ENCODE assay signal across 8 mouse cellular contexts in genomic region chr6:116651437-116652118, GRCm38 (mm10). TPM values are rescaled to one million over a fixed set of nuclear protein-coding genes. Genes with fewer than 3 reads are reported as not detected.
DNase-seq lines count a peak whose midpoint lies in the region; ATAC-seq lines count a peak whose summit lies in the region.

No protein-coding gene starts in this region.

- 79% methylated on average over 20 of the region's 20 CpGs for WGBS in embryonic facial prominence, embryonic 10.5 days
- WGBS in liver, embryonic 15.5 days (ENCODE audit: insufficient replicate concordance): 33% methylated on average over 20 of the region's 20 CpGs

- H3K27me3 ChIP-seq in embryonic facial prominence, embryonic 10.5 days (replicated peaks; ENCODE audit: low read depth, poor library complexity, severe bottlenecking): no peaks in the 10 kb centered on the region
- no peaks in the 10 kb centered on the region for H3K27me3 ChIP-seq in liver, embryonic 15.5 days

- H3K4me3 ChIP-seq in embryonic facial prominence, embryonic 10.5 days: peak overlapping the region; percentile 32
- H3K4me3 ChIP-seq in liver, embryonic 15.5 days (replicated peaks): peak overlapping the region; percentile 40

- H3K9me3 ChIP-seq in embryonic facial prominence, embryonic 10.5 days: no peaks in the 10 kb centered on the region; the same call in 1 of the 2 replicates
- H3K9me3 ChIP-seq in liver, embryonic 15.5 days (replicated peaks): no peaks in the 10 kb centered on the region

- no peak overlapping the region; the same call in none of the 2 replicates for H3K27ac ChIP-seq in embryonic facial prominence, embryonic 10.5 days (replicated peaks)
- 0 out of 2 replicates have a peak overlapping the region, but pooled peaks have one; percentile 9 for H3K27ac ChIP-seq in liver, embryonic 15.5 days (replicated peaks)

- peaks cover 28% of the 10 kb centered on the region for H3K4me1 ChIP-seq in embryonic facial prominence, embryonic 10.5 days
- peaks cover 12% of the 10 kb centered on the region for H3K4me1 ChIP-seq in liver, embryonic 15.5 days (replicated peaks)

- ATAC-seq in hematopoietic stem cell, adult 5-6 weeks (replicated peaks in 1 of 2; ENCODE audit: insufficient read depth in 1 of 2, low FRiP score in 2 of 2, low TSS enrichment in 1 of 2, low read depth in 1 of 2, poor library complexity in 2 of 2, severe bottlenecking in 2 of 2): peak; percentile 32 to 62; a peak in 3 of 4 replicates
- no peak for ATAC-seq in liver, embryonic 15.5 days (ENCODE audit: insufficient read depth)

- peak; percentile 31 to 55 for DNase-seq in cerebellum, postnatal 25 days
- no peak for DNase-seq in cerebellum, adult 11-12 months
- DNase-seq in embryonic facial prominence, embryonic 10.5 days (ENCODE audit: low spot score): no peak
- no peak for DNase-seq in thymus, postnatal 36 days
- no peak for DNase-seq in frontal cortex, postnatal 14 days (ENCODE audit: low spot score in 2 of 2)
- DNase-seq in layer of hippocampus, adult 18-20 months (ENCODE audit: low spot score in 2 of 2): no peak

- no peak overlapping the region; the same call in 1 of the 2 replicates for H3K9ac ChIP-seq in liver, embryonic 15.5 days

- H3K36me3 ChIP-seq in embryonic facial prominence, embryonic 10.5 days (replicated peaks): peaks cover 4% of the 10 kb centered on the region; the same call in 1 of the 2 replicates
- no peaks in the 10 kb centered on the region for H3K36me3 ChIP-seq in liver, embryonic 15.5 days (replicated peaks)

- peak overlapping the region; percentile 54 for H3K4me2 ChIP-seq in liver, embryonic 15.5 days

RNA-seq across cellular contexts. Expression of gene Depp1, which starts 1.2 kb away (rescaled TPM):
- polyA plus RNA-seq in embryonic facial prominence, embryonic 10.5 days (2016; fragmentation: Nextera tagmentation; extraction: Ambion mirVana): 16.5 and 20.6 TPM in 2 replicates
- total RNA-seq in hematopoietic stem cell, adult 5-6 weeks (2017): 0.75 and 1.7 TPM in 2 replicates
- polyA plus RNA-seq in liver, embryonic 15.5 days (2015; fragmentation: Nextera tagmentation; extraction: Ambion mirVana): 26.7 and 36.6 TPM in 2 replicates
- total RNA-seq in layer of hippocampus, adult 18-20 months (2021): 1 to 10 TPM; 2.4 to 3.0 TPM

RNA-seq across cellular contexts. Expression of gene Rassf4, which starts 22.2 kb away (rescaled TPM):
- polyA plus RNA-seq in embryonic facial prominence, embryonic 10.5 days (2016; fragmentation: Nextera tagmentation; extraction: Ambion mirVana): 12.8 and 19.0 TPM in 2 replicates
- total RNA-seq in hematopoietic stem cell, adult 5-6 weeks (2017): 11.0 and 20.5 TPM in 2 replicates
- polyA plus RNA-seq in liver, embryonic 15.5 days (2015; fragmentation: Nextera tagmentation; extraction: Ambion mirVana): 7.7 and 8.2 TPM in 2 replicates
- 1 to 10 TPM; 3.3 to 3.9 TPM for total RNA-seq in layer of hippocampus, adult 18-20 months (2021)

RNA-seq across cellular contexts. Expression of gene Zfp422, which starts 22.8 kb away (rescaled TPM):
- 267 TPM in 2 replicates for polyA plus RNA-seq in embryonic facial prominence, embryonic 10.5 days (2016; fragmentation: Nextera tagmentation; extraction: Ambion mirVana)
- total RNA-seq in hematopoietic stem cell, adult 5-6 weeks (2017): 73.9 and 95.2 TPM in 2 replicates
- polyA plus RNA-seq in liver, embryonic 15.5 days (2015; fragmentation: Nextera tagmentation; extraction: Ambion mirVana): 22.0 and 22.7 TPM in 2 replicates
- 10 to 100 TPM; 20.5 to 24.6 TPM for total RNA-seq in layer of hippocampus, adult 18-20 months (2021)

Comparison
In these comparisons a context has a peak if more than half of its experiments do, and no peak if none do; other contexts are left out.
1. DNase-seq: peak in cerebellum, postnatal 25 days (2 of 2); none in cerebellum, adult 11-12 months (single experiment), embryonic facial prominence, embryonic 10.5 days (single experiment), thymus, postnatal 36 days (0 of 2), frontal cortex, postnatal 14 days (0 of 2) and layer of hippocampus, adult 18-20 months (0 of 2).